Mouse (Mus musculus) thymus, postnatal 4 days (tissue): Measurements from ENCODE around the gene Samd5.

Source experiments
- DNase-seq: peaks from one replicate; pipeline ENCODE4 v3.0.0; 2021

Samd5 gene

GRCm38 (mm10) chr10:9648464-9648863 is 26.5 kb downstream of the Samd5 start:
- no peak for DNase-seq

DNA sequence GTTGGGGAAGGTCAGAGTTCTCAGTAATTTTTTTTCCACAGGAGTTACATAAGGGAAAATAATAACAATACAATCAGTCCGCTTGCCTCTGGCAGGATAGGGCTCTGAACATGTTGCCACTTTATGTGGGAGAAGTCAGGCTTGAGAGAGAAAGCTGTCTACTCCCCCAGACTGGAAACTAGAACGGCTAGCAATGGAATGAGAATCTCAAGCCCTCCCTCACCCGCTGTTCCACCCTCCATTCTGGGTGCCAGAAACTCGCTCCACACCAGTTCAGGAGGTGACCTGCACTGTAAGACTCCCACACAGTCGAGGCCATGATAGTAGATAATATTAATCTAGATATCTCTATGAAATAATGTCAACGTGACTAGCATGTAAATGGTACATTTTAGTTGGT is 27.3 kb downstream of the Samd5 start:
- no peak for DNase-seq

DNA sequence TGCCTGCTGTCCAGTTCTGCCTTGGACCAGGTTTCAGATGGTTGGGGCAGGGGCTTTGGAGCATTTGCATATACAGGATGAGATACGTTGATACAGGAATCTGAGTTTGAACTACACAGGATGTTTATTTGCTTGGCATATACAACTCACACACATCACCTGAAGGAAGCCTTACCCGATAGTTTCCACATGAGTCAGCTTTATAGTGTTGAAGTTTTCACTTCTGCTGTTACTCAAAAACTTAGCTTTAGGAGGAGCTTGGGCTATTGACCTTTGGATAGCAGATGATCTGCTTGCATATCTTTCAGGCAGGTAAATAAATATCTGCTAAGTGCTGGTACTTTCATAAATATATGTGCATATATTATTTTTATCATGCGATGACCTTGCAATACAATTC is 28.6 kb downstream of the Samd5 start:
- no peak for DNase-seq

DNA sequence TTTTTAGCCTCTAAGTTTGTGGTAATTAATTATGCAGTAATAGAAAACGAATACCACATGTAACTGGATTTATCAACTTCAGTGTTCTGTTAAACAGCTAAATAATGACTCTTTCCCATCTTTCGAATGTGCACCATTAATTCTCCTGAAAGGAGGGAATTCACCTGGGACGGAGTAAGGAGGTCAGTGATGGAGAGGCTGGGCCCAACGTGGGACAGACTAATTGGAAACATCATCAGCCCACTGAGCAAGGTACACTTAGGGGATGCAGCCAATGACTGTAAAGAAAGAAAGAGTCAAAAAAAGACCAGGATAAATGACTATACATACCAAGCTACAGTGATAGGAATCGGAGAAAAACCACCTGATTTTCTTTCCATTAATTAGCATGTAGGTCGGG is 31.5 kb downstream of the Samd5 start:
- no peak for DNase-seq

DNA sequence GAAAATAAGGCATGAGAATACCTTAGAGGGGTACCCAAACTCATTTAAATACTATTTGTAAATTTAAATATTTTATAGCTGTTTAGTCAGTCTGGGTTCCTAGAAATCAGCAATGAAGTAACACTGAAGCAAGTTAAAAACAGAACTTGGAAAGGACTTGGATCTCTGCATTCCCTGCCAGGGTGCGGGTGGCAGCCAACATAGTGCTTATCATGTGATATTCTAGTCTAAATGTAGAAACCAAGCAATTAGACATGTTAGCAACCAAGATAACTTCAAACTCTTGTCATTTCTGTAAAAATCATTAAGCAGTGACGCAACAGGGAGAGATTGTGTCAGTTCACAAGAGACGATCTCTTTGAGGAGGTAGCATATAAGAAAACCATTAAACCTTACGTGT is 32.9 kb downstream of the Samd5 start:
- no peak for DNase-seq

DNA sequence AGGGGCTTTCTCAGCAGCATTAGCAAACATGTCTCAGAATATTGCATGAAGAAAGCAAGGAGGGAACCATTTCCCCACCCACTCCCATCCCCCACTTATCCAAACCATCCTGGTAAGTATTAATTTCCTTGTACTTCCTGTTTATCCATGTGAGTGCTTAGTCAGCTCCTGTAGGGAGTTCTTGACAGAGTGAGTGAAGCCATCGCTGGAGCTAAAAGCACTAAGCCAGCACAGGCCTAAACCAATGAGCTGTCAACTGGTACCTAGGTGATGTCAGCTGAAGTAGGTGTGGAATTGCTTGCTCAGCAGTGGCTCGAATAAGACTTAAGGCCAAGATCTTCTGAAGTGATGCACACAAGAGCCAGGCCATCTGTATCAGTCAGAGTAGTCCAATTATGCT is 34.3 kb downstream of the Samd5 start:
- no peak for DNase-seq

DNA sequence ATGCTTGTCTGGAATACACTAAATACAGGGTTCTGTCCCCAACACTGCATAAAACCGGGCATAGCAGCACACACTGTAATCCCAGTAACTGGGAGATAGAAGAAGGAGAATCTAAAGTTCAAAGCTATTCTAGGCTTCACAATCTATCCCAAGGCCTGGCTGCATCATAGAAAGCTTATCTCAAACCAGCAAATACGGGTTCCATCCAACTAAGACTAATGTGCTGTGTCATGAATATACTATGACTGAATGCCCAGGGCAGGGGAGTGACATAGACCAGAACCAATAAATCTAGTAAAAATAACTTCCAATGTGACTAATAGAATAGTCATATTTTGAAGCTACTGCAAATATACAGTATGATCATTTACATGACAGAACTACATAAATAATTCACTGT is 35.0 kb downstream of the Samd5 start:
- DNase-seq, result no peak

- DNase-seq, result no peak
These were observed 49.7 kb downstream of the Samd5 start for GRCm38 (mm10) chr10:9625356-9625755.

- no peak for DNase-seq
These were observed 52.9 kb downstream of the Samd5 start for GRCm38 (mm10) chr10:9621926-9622688.

DNA sequence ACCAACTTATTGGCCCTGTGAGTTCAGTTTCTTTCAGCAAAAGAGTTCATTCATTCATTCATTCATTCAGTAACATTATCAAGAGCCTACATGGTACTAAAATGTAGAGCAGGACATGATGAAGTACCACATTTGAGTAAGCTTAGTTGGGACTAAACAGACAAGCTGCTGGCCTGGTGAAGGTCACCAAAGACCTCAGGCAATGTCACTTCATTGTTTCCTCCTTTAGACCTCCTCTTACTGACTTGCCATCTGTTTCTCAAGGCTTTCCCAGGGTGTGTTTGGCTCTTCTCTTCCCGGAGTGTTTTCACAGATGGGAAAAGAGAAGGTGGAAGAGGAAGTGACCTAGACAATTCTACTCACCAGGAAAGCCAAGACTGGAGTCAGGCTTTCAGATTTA is 54.0 kb downstream of the Samd5 start:
- DNase-seq, result no peak

- no peak for DNase-seq
These were observed 60.0 kb downstream of the Samd5 start for GRCm38 (mm10) chr10:9615009-9615408.

- DNase-seq, result no peak
These were observed 66.2 kb downstream of the Samd5 start for GRCm38 (mm10) chr10:9608854-9609253.

GRCm38 (mm10) chr10:9607155-9607554 is 67.9 kb downstream of the Samd5 start:
- DNase-seq, result no peak

DNA sequence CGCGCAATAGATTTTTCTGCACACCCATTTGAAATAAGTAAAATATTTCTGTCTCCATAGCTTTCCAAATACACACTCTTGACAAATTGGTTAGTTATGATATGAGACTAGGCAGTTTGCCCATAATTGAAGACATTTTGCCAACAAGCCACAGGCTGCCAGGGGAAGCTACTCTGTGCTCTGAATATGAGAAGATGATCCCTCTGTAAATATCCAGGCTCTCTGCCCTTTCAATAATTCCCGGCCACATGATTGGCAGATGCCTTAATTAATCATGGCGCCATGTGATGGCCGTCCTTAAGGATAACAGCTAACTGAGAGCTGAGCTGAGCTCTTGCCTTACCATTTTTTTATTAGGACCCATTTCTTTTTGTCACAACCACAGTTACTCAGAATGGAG is 69.4 kb downstream of the Samd5 start:
- no peak for DNase-seq

DNA sequence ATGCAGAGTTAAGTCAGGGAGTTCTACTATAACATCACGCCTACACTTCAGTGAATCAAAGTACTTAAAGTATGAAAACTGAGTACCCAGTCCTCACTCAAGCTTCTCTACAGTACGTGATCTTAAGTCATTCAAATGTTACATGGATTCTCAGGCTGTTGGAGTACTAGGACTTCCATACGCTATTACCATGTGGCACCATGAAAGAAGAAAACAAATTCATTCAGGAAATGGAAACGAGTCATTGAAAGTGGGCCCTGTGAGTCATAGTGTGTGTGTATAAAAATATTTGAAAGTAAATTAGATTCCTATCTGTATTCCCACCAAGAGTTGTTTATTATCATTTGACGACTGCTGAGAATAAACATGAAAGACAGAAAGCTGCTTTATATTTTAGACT is 71.7 kb downstream of the Samd5 start:
- DNase-seq, result no peak

DNA sequence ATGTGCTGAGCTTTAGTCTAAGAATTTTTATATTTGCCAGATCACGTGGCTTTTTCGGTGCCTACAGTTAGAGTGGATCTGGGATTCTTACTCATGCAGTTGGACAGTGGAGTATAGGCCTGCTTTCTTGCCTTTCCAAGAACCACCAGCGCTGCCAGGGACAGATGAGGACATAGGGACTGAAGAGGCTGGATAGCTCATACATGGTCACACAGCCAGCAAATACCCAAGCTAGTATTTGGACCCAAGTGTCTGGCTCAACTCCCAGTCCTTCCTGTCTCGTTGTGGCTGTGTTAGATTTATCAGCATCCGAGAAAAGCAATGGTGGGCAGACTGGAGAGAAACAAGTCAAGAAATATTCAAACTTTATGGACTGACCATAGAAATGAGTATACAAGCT is 72.2 kb downstream of the Samd5 start:
- DNase-seq, result no peak

GRCm38 (mm10) chr10:9602389-9602788 is 72.6 kb downstream of the Samd5 start:
- DNase-seq, result no peak

DNA sequence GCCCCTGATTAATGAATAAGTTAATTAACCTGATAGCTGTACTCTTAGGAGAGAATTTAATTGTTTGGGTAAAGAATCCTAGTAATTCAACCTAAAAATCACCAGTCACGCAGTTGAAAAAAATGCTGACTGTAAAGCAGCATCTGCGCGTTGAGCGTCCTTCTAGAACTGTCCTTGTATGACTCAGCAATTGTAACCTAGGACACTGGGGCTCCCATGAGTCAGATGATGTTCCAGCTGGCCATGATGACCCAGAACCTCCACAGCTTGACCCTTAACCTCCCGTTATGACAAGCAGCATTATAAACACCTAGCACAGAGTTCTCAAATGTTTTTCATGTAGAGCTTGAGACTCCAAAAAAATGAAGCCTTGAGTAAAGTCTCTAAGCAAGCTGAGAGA is 78.8 kb downstream of the Samd5 start:
- no peak for DNase-seq

GRCm38 (mm10) chr10:9594666-9595065 is 80.3 kb downstream of the Samd5 start:
- no peak for DNase-seq

GRCm38 (mm10) chr10:9590606-9591005 is 84.4 kb downstream of the Samd5 start:
- no peak for DNase-seq

DNA sequence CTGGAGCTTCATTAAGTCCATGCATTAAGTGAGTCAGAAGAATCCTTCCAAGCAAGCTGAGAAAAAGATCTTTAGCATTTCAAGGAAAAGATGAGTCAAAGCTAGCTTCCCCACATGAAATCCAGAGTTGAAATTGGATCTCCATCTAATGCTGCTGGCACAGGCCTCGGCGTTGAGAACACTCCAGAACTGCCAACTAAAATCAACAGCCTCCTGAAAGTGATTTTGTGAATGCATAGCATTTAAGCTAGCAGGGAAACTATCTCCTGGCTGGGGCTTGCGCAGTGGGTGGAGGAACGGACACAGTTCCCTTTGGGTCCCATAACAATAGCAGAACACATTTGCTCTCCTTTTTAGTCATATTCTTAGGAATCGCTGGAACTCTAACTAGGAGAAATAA is 88.7 kb downstream of the Samd5 start:
- no peak for DNase-seq

GRCm38 (mm10) chr10:9579374-9579773 is 95.6 kb downstream of the Samd5 start:
- no peak for DNase-seq

GRCm38 (mm10) chr10:9575605-9576004 is 99.4 kb downstream of the Samd5 start:
- DNase-seq, result peak; percentile 77

DNA sequence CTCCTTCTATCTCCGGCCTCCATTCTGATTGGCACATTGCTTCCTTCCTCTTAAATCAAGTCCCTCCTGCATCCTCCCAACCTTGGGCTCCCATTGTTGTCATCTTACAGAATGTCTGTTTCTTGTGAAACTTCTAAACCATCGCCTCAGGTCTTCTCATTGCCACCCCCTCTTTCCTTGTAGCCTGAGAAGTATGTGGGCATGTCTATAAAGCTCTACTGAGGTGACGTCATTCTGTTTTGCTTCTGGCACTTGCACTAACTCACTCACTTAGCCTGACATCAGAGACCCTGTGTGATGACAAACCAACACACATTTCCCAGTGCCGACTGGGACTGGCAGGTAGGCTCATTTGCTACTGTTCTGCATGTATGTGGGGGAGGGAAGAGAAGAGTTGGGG is 100.9 kb downstream of the Samd5 start:
- no peak for DNase-seq
